Mouse (Mus musculus): Measurements from ENCODE around the gene Astn2.

DNA sequence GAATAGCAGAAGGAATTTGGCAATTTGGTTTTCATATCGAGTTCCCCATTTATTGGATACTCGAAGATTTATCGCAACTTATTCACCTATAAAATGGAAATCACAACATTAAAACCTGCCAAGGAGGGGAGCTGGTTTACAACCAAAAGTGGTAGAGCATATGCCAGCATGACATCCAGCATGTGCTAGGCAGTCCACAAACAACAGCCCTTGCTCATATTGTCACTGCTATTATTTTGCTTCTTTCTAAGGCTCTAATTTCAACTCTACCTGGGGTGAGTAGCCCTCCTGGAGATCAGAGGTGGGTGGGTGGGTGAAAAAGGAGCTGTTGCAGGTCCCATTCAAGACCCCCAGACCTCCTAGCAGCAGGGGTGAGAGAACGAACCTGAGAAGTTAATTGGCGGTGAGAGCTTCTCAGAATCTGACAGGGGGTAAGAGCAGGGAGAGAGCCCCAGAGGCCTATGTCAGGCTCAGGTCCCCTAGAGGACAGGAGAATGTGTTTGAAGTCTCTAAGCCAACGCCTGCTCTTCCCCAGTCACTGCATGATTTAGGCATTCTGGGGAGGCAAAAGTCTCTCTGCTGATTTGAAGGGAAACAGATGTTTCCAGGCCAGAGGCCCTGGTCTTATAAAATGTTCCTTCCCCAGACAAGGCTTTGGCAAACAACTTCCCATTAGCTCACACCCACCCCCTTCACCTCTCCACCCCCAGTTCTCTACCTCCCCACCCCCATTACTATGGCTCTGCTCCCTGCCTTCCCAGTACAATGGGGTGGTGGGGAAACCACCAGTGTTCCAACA is 1001.4 kb downstream of the Astn2 start:
- TF ChIP-seq POLR2A (IDR thresholded peaks at IDR 0.05; ENCODE audit: borderline replicate concordance, low read depth, low read length) (no peak), CTCF (IDR thresholded peaks at IDR 0.05; ENCODE audit: low read depth, low read length) (no peak)
